Comparison of ENCODE assay signal across 22 mouse cellular contexts in genomic region chr10:75854096-75854495, GRCm38 (mm10). TPM values are rescaled to one million over a fixed set of nuclear protein-coding genes. Genes with fewer than 3 reads are reported as not detected.
A peak's percentile ranks its signal among the peaks of the same experiment; 100 is the strongest.
DNase-seq lines count a peak whose midpoint lies in the region; ATAC-seq and TF ChIP-seq lines count a peak whose summit lies in the region.
"Had no signal": no experiment of that assay in that cellular context is flagged by ENCODE, and none has a peak within 500 bp of the region (broad histone marks: within the 10 kb centered on the region; RNA-seq: fewer than 3 reads in every experiment).

No protein-coding gene starts in this region.

- no peak for TF ChIP-seq RAD21 in MEL (IDR thresholded peaks at IDR 0.05; ENCODE audit: low read depth, low read length)

- H3K27me3 ChIP-seq in hindbrain, embryonic 12.5 days, result 0 out of 2 replicates have a peak, but pooled peaks cover 3% of the 10 kb centered on the region
- H3K27me3 ChIP-seq in hindbrain, embryonic 13.5 days, result no peaks in the 10 kb centered on the region
- no peaks in the 10 kb centered on the region for H3K27me3 ChIP-seq in midbrain, embryonic 13.5 days
- H3K27me3 ChIP-seq in midbrain, postnatal 0 days (ENCODE audit: insufficient read depth, low read length), result no peaks in the 10 kb centered on the region
- H3K27me3 ChIP-seq in MEL (ENCODE audit: control insufficient read depth in 1 of 2, insufficient read depth in 2 of 2, low read length in 2 of 2), result no peaks in the 10 kb centered on the region
- no peaks in the 10 kb centered on the region for H3K27me3 ChIP-seq in embryonic facial prominence, embryonic 15.5 days
- H3K27me3 ChIP-seq: intestine, embryonic 15.5 days had no signal

- no peak overlapping the region for H3K4me3 ChIP-seq in hindbrain, embryonic 12.5 days
- H3K4me3 ChIP-seq in hindbrain, embryonic 13.5 days, result no peak overlapping the region
- no peak overlapping the region for H3K4me3 ChIP-seq in midbrain, embryonic 13.5 days (replicated peaks)
- H3K4me3 ChIP-seq in midbrain, postnatal 0 days (ENCODE audit: low read depth, low read length), result no peak overlapping the region
- no peak overlapping the region for H3K4me3 ChIP-seq in MEL (ENCODE audit: control insufficient read depth in 1 of 2, insufficient read depth in 1 of 2, low read depth in 2 of 2, low read length in 2 of 2)
- H3K4me3 ChIP-seq in embryonic facial prominence, embryonic 15.5 days (replicated peaks), result no peak overlapping the region
- H3K4me3 ChIP-seq: erythroblast, embryonic 14.5 days; heart, embryonic 13.5 days; intestine, embryonic 15.5 days; left cerebral cortex, adult 2 months had no signal

- H3K36me3 ChIP-seq in hindbrain, embryonic 12.5 days, result peaks cover 21% of the 10 kb centered on the region
- H3K36me3 ChIP-seq in hindbrain, embryonic 13.5 days, result peaks cover 17% of the 10 kb centered on the region
- peaks cover 17% of the 10 kb centered on the region for H3K36me3 ChIP-seq in midbrain, embryonic 13.5 days
- H3K36me3 ChIP-seq in midbrain, postnatal 0 days (ENCODE audit: insufficient read depth, low read length), result peaks cover 15% of the 10 kb centered on the region; the same call in 1 of the 2 replicates
- peaks cover 0 to 9% of the 10 kb centered on the region in 2 experiments; a peak in 2 of 4 replicates for H3K36me3 ChIP-seq in MEL (ENCODE audit: control insufficient read depth in 1 of 2, insufficient read depth in 2 of 2, low read length in 2 of 2)
- peaks cover 8% of the 10 kb centered on the region for H3K36me3 ChIP-seq in embryonic facial prominence, embryonic 15.5 days

- TF ChIP-seq CTCF in midbrain, postnatal 0 days (IDR thresholded peaks at IDR 0.05), result no peak
- no peak for TF ChIP-seq CTCF in MEL (IDR thresholded peaks at IDR 0.05 in 2 of 3, conservative IDR thresholded peaks at IDR 0.05 in 1 of 3; ENCODE audit: control insufficient read depth in 1 of 3, insufficient read depth in 1 of 3, low read depth in 2 of 3, low read length in 3 of 3, poor library complexity in 1 of 3, severe bottlenecking in 1 of 3)

- no peak overlapping the region for H3K27ac ChIP-seq in hindbrain, embryonic 12.5 days
- no peak overlapping the region for H3K27ac ChIP-seq in hindbrain, embryonic 13.5 days
- no peak overlapping the region for H3K27ac ChIP-seq in midbrain, embryonic 13.5 days
- H3K27ac ChIP-seq in midbrain, postnatal 0 days (ENCODE audit: low read depth, low read length), result no peak overlapping the region
- no peak overlapping the region for H3K27ac ChIP-seq in MEL (ENCODE audit: control insufficient read depth, low read depth, low read length)
- H3K27ac ChIP-seq in embryonic facial prominence, embryonic 15.5 days (replicated peaks), result no peak overlapping the region
- H3K27ac ChIP-seq: heart, embryonic 13.5 days; intestine, embryonic 15.5 days; left cerebral cortex, adult 2 months had no signal

- WGBS in hindbrain, embryonic 12.5 days, result 43% methylated on average over 5 of the region's 5 CpGs
- 50% methylated on average over 5 of the region's 5 CpGs for WGBS in hindbrain, embryonic 13.5 days
- 46% methylated on average over 5 of the region's 5 CpGs for WGBS in midbrain, embryonic 13.5 days
- WGBS in midbrain, postnatal 0 days, result 56% methylated on average over 5 of the region's 5 CpGs
- WGBS in embryonic facial prominence, embryonic 15.5 days, result 51% methylated on average over 5 of the region's 5 CpGs

- H3K4me1 ChIP-seq in hindbrain, embryonic 12.5 days, result peaks cover 32% of the 10 kb centered on the region
- peaks cover 32% of the 10 kb centered on the region for H3K4me1 ChIP-seq in hindbrain, embryonic 13.5 days (replicated peaks)
- H3K4me1 ChIP-seq in midbrain, embryonic 13.5 days (replicated peaks), result peaks cover 33% of the 10 kb centered on the region
- H3K4me1 ChIP-seq in midbrain, postnatal 0 days (ENCODE audit: insufficient read depth, low read length), result 0 out of 2 replicates have a peak, but pooled peaks cover 7% of the 10 kb centered on the region
- peaks cover 0 to 9% of the 10 kb centered on the region in 2 experiments; a peak in 1 of 4 replicates for H3K4me1 ChIP-seq in MEL (ENCODE audit: control insufficient read depth in 1 of 2, insufficient read depth in 2 of 2, low read length in 2 of 2)
- peaks cover 28% of the 10 kb centered on the region for H3K4me1 ChIP-seq in embryonic facial prominence, embryonic 15.5 days

- H3K79me2 ChIP-seq in MEL (ENCODE audit: control insufficient read depth, insufficient read depth, low read length, poor library complexity), result peaks cover 8% of the 10 kb centered on the region

- H3K9me3 ChIP-seq in hindbrain, embryonic 12.5 days (replicated peaks), result no peaks in the 10 kb centered on the region
- no peaks in the 10 kb centered on the region for H3K9me3 ChIP-seq in hindbrain, embryonic 13.5 days
- no peaks in the 10 kb centered on the region for H3K9me3 ChIP-seq in midbrain, embryonic 13.5 days
- H3K9me3 ChIP-seq in midbrain, postnatal 0 days (ENCODE audit: low read length), result no peaks in the 10 kb centered on the region
- H3K9me3 ChIP-seq in MEL (replicated peaks; ENCODE audit: insufficient read depth, low read length), result no peaks in the 10 kb centered on the region
- no peaks in the 10 kb centered on the region for H3K9me3 ChIP-seq in embryonic facial prominence, embryonic 15.5 days (replicated peaks)
- H3K9me3 ChIP-seq: G1E; heart, embryonic 13.5 days; intestine, embryonic 15.5 days had no signal

- DNase-seq in midbrain, postnatal 0 days (ENCODE audit: low spot score), result no peak
- DNase-seq in MEL (ENCODE audit: low read depth, low spot score), result peak; percentile 59
- DNase-seq in cerebellum, postnatal 4 days (ENCODE audit: low spot score in 2 of 2), result no peak

- TF ChIP-seq EP300 in MEL (IDR thresholded peaks at IDR 0.05; ENCODE audit: low read depth in 1 of 2, low read length in 2 of 2), result no peak

- H3K4me2 ChIP-seq in hindbrain, embryonic 12.5 days (replicated peaks), result no peak overlapping the region
- H3K4me2 ChIP-seq in hindbrain, embryonic 13.5 days, result no peak overlapping the region
- no peak overlapping the region for H3K4me2 ChIP-seq in midbrain, embryonic 13.5 days (replicated peaks)
- H3K4me2 ChIP-seq in midbrain, postnatal 0 days (ENCODE audit: low read depth, low read length, poor library complexity, severe bottlenecking), result no peak overlapping the region
- H3K4me2 ChIP-seq in embryonic facial prominence, embryonic 15.5 days (replicated peaks), result no peak overlapping the region
- H3K4me2 ChIP-seq: heart, embryonic 13.5 days; intestine, embryonic 15.5 days had no signal

- no peak for TF ChIP-seq POLR2A in MEL (IDR thresholded peaks at IDR 0.05; ENCODE audit: control insufficient read depth in 1 of 2, insufficient read depth in 1 of 2, low read depth in 1 of 2, low read length in 2 of 2, poor library complexity in 1 of 2)

- H3K9ac ChIP-seq in hindbrain, embryonic 12.5 days, result no peak overlapping the region
- H3K9ac ChIP-seq in hindbrain, embryonic 13.5 days, result no peak overlapping the region
- no peak overlapping the region for H3K9ac ChIP-seq in midbrain, embryonic 13.5 days (replicated peaks)
- H3K9ac ChIP-seq in midbrain, postnatal 0 days (replicated peaks; ENCODE audit: low read length, poor library complexity, severe bottlenecking), result no peak overlapping the region
- H3K9ac ChIP-seq in MEL (ENCODE audit: control insufficient read depth, low read depth, low read length, poor library complexity, severe bottlenecking), result no peak overlapping the region
- H3K9ac ChIP-seq in embryonic facial prominence, embryonic 15.5 days, result no peak overlapping the region
- H3K9ac ChIP-seq: heart, embryonic 13.5 days; intestine, embryonic 15.5 days had no signal

- ATAC-seq in hindbrain, embryonic 12.5 days (ENCODE audit: low FRiP score), result 0 out of 2 replicates have a peak, but pooled peaks have one; percentile 4
- no peak for ATAC-seq in hindbrain, embryonic 13.5 days (ENCODE audit: low FRiP score)
- ATAC-seq in midbrain, embryonic 13.5 days, result 0 out of 2 replicates have a peak, but pooled peaks have one; percentile 1
- ATAC-seq in midbrain, postnatal 0 days (ENCODE audit: low FRiP score), result no peak
- ATAC-seq in embryonic facial prominence, embryonic 15.5 days (ENCODE audit: insufficient number of reproducible peaks, low FRiP score, low TSS enrichment, low read depth), result 0 out of 2 replicates have a peak, but pooled peaks have one; percentile 31

RNA-seq across cellular contexts. Expression of gene Mif, which starts 5.9 kb away (rescaled TPM):
- polyA plus RNA-seq in hindbrain, embryonic 12.5 days (2016; fragmentation: Nextera tagmentation; extraction: Ambion mirVana), result 1,134 and 1,420 TPM in 2 replicates
- polyA plus RNA-seq in hindbrain, embryonic 13.5 days (2015; fragmentation: Nextera tagmentation; extraction: Ambion mirVana), result 1,531 and 1,576 TPM in 2 replicates
- 1,337 and 1,364 TPM in 2 replicates for polyA plus RNA-seq in midbrain, embryonic 13.5 days (2015; fragmentation: Nextera tagmentation; extraction: Ambion mirVana)
- total RNA-seq in midbrain, postnatal 0 days (2014; rRNA removed), result 736 and 976 TPM in 2 replicates
- polyA plus RNA-seq in midbrain, postnatal 0 days (2015; fragmentation: Nextera tagmentation; extraction: Ambion mirVana), result 1,685 and 1,800 TPM in 2 replicates
- total RNA-seq in MEL (2012; rRNA removed), result 862 and 1,292 TPM in 2 replicates
- 1,000 to 10,000 TPM in 1 of 2 experiments, 100 to 1,000 TPM in 1; 817 to 2,606 TPM for polyA plus RNA-seq in MEL (2012; ENCODE audit: insufficient read depth in 1 of 2, insufficient read length in 2 of 2, low read depth in 1 of 2, low replicate concordance in 2 of 2, missing spikeins in 1 of 2)
- polyA plus RNA-seq in embryonic facial prominence, embryonic 15.5 days (2015; fragmentation: Nextera tagmentation; extraction: Ambion mirVana), result 1,283 and 1,429 TPM in 2 replicates

RNA-seq across cellular contexts. Expression of gene Gstt2, which starts 16.9 kb away (rescaled TPM):
- polyA plus RNA-seq in hindbrain, embryonic 12.5 days (2016; fragmentation: Nextera tagmentation; extraction: Ambion mirVana), result 7.9 and 8.4 TPM in 2 replicates
- 6.9 and 7.1 TPM in 2 replicates for polyA plus RNA-seq in hindbrain, embryonic 13.5 days (2015; fragmentation: Nextera tagmentation; extraction: Ambion mirVana)
- 5.8 and 5.9 TPM in 2 replicates for polyA plus RNA-seq in midbrain, embryonic 13.5 days (2015; fragmentation: Nextera tagmentation; extraction: Ambion mirVana)
- total RNA-seq in midbrain, postnatal 0 days (2014; rRNA removed), result 2.0 and 5.5 TPM in 2 replicates
- 7.7 and 10.7 TPM in 2 replicates for polyA plus RNA-seq in midbrain, postnatal 0 days (2015; fragmentation: Nextera tagmentation; extraction: Ambion mirVana)
- 4.3 and 4.9 TPM in 2 replicates for total RNA-seq in MEL (2012; rRNA removed)
- polyA plus RNA-seq in MEL (2012; ENCODE audit: insufficient read depth in 1 of 2, insufficient read length in 2 of 2, low read depth in 1 of 2, low replicate concordance in 2 of 2, missing spikeins in 1 of 2), result 10 to 100 TPM in 1 of 2 experiments, not detected in 1; 10.9 TPM
- 9.0 and 11.0 TPM in 2 replicates for polyA plus RNA-seq in embryonic facial prominence, embryonic 15.5 days (2015; fragmentation: Nextera tagmentation; extraction: Ambion mirVana)

RNA-seq across cellular contexts. Expression of gene Gstt4, which starts 31.8 kb away (rescaled TPM):
- not detected in 2 replicates for polyA plus RNA-seq in hindbrain, embryonic 12.5 days (2016; fragmentation: Nextera tagmentation; extraction: Ambion mirVana)
- polyA plus RNA-seq in hindbrain, embryonic 13.5 days (2015; fragmentation: Nextera tagmentation; extraction: Ambion mirVana), result not detected in 2 replicates
- polyA plus RNA-seq in midbrain, embryonic 13.5 days (2015; fragmentation: Nextera tagmentation; extraction: Ambion mirVana), result not detected in 2 replicates
- not detected in 2 replicates for total RNA-seq in midbrain, postnatal 0 days (2014; rRNA removed)
- polyA plus RNA-seq in midbrain, postnatal 0 days (2015; fragmentation: Nextera tagmentation; extraction: Ambion mirVana), result not detected in 2 replicates
- not detected in 2 replicates for total RNA-seq in MEL (2012; rRNA removed)
- polyA plus RNA-seq in MEL (2012; ENCODE audit: insufficient read depth in 1 of 2, insufficient read length in 2 of 2, low read depth in 1 of 2, low replicate concordance in 2 of 2, missing spikeins in 1 of 2), result not detected
- polyA plus RNA-seq in embryonic facial prominence, embryonic 15.5 days (2015; fragmentation: Nextera tagmentation; extraction: Ambion mirVana), result not detected in 2 replicates
- total RNA-seq: adrenal gland, adult 18-20 months; G1E; gastrocnemius, postnatal 10 days; heart, postnatal 36 days; left cerebral cortex, adult 2 months; left cerebral cortex, postnatal 4 days had no signal
- polyA plus RNA-seq: cerebellum, adult 2 months; erythroblast, embryonic 14.5 days; G1E; heart, embryonic 13.5 days; intestine, embryonic 15.5 days; kidney, embryonic 14.5 days; liver, adult 2 months; lung, postnatal 0 days; midbrain, embryonic 14.5 days; small intestine, adult 2 months had no signal

RNA-seq across cellular contexts. Expression of gene Derl3, which starts 39.1 kb away (rescaled TPM):
- 2.7 and 2.9 TPM in 2 replicates for polyA plus RNA-seq in hindbrain, embryonic 12.5 days (2016; fragmentation: Nextera tagmentation; extraction: Ambion mirVana)
- polyA plus RNA-seq in hindbrain, embryonic 13.5 days (2015; fragmentation: Nextera tagmentation; extraction: Ambion mirVana), result 1.7 and 1.8 TPM in 2 replicates
- 1.9 and 2.1 TPM in 2 replicates for polyA plus RNA-seq in midbrain, embryonic 13.5 days (2015; fragmentation: Nextera tagmentation; extraction: Ambion mirVana)
- total RNA-seq in midbrain, postnatal 0 days (2014; rRNA removed), result 0.80 and 1.4 TPM in 2 replicates
- 0.58 and 1.4 TPM in 2 replicates for polyA plus RNA-seq in midbrain, postnatal 0 days (2015; fragmentation: Nextera tagmentation; extraction: Ambion mirVana)
- total RNA-seq in MEL (2012; rRNA removed), result 0.23 and 0.69 TPM in 2 replicates
- 1 to 10 TPM in 1 of 2 experiments, not detected in 1; 1.5 TPM for polyA plus RNA-seq in MEL (2012; ENCODE audit: insufficient read depth in 1 of 2, insufficient read length in 2 of 2, low read depth in 1 of 2, low replicate concordance in 2 of 2, missing spikeins in 1 of 2)
- 2.0 and 3.1 TPM in 2 replicates for polyA plus RNA-seq in embryonic facial prominence, embryonic 15.5 days (2015; fragmentation: Nextera tagmentation; extraction: Ambion mirVana)
- polyA plus RNA-seq: erythroblast, embryonic 14.5 days; G1E had no signal

RNA-seq across cellular contexts. Expression of gene Gstt1, which starts 55.7 kb away (rescaled TPM):
- 6.7 and 8.7 TPM in 2 replicates for polyA plus RNA-seq in hindbrain, embryonic 12.5 days (2016; fragmentation: Nextera tagmentation; extraction: Ambion mirVana)
- 7.2 and 7.7 TPM in 2 replicates for polyA plus RNA-seq in hindbrain, embryonic 13.5 days (2015; fragmentation: Nextera tagmentation; extraction: Ambion mirVana)
- 4.8 and 5.5 TPM in 2 replicates for polyA plus RNA-seq in midbrain, embryonic 13.5 days (2015; fragmentation: Nextera tagmentation; extraction: Ambion mirVana)
- 22.6 and 37.1 TPM in 2 replicates for total RNA-seq in midbrain, postnatal 0 days (2014; rRNA removed)
- 21.4 and 26.2 TPM in 2 replicates for polyA plus RNA-seq in midbrain, postnatal 0 days (2015; fragmentation: Nextera tagmentation; extraction: Ambion mirVana)
- total RNA-seq in MEL (2012; rRNA removed), result 1.3 and 2.0 TPM in 2 replicates
- polyA plus RNA-seq in MEL (2012; ENCODE audit: insufficient read depth in 1 of 2, insufficient read length in 2 of 2, low read depth in 1 of 2, low replicate concordance in 2 of 2, missing spikeins in 1 of 2), result 1 to 10 TPM in 1 of 2 experiments, not detected in 1; 3.8 TPM
- polyA plus RNA-seq in embryonic facial prominence, embryonic 15.5 days (2015; fragmentation: Nextera tagmentation; extraction: Ambion mirVana), result 13.8 and 14.5 TPM in 2 replicates

Comparison
In these comparisons a context has a peak if more than half of its experiments do, and no peak if none do; other contexts are left out.
1. ATAC-seq: peak in hindbrain, embryonic 12.5 days (single experiment), midbrain, embryonic 13.5 days (single experiment) and embryonic facial prominence, embryonic 15.5 days (single experiment); none in hindbrain, embryonic 13.5 days (single experiment) and midbrain, postnatal 0 days (single experiment).